Mouse (Mus musculus) midbrain, postnatal 0 days (tissue): ENCODE data around the gene Rbm15. TPM values are rescaled to one million over a fixed set of nuclear protein-coding genes. Genes with fewer than 3 reads are reported as not detected.

Experiments
- ATAC-seq: fragments of 200-750 bp; cut with Nextera tagmentation; 2 replicates; pipeline ENCODE4 v1.8.0; 2017; ENCODE audit warnings: moderate number of reproducible peaks, mild to moderate bottlenecking, moderate TSS enrichment, moderate library complexity; ENCODE audit not compliant: low FRiP score
- DNase-seq: peaks from one replicate; pipeline ENCODE4 v3.0.0-alpha.2; 2015; ENCODE audit warnings: low spot score
- H3K27ac ChIP-seq: fragments of 300-500 bp; sonication (generic); 2 replicates; pipeline ENCODE4 v1.5.1; 2014; ENCODE audit warnings: low read depth, mild to moderate bottlenecking, low read length, mixed read lengths
- H3K27me3 ChIP-seq: fragments of 300-500 bp; sonication (generic); 2 replicates; pipeline ENCODE4 v1.6.1; 2014; ENCODE audit warnings: low read length, control low read depth, mixed read lengths; ENCODE audit not compliant: insufficient read depth
- H3K36me3 ChIP-seq: fragments of 300-500 bp; sonication (generic); 2 replicates; pipeline ENCODE4 v1.6.1; 2014; ENCODE audit warnings: low read length, control low read depth, mixed read lengths; ENCODE audit not compliant: insufficient read depth
- H3K4me1 ChIP-seq: fragments of 300-500 bp; sonication (generic); 2 replicates; pipeline ENCODE4 v1.6.1; 2014; ENCODE audit warnings: mild to moderate bottlenecking, control low read depth, antibody characterized with exemption, low read length, mixed read lengths; ENCODE audit not compliant: insufficient read depth
- H3K4me2 ChIP-seq: fragments of 300-500 bp; sonication (generic); 2 replicates; pipeline ENCODE4 v1.6.1; 2014; ENCODE audit warnings: low read depth, mild to moderate bottlenecking, low read length, mixed read lengths; ENCODE audit not compliant: poor library complexity, severe bottlenecking
- H3K4me3 ChIP-seq: fragments of 300-500 bp; sonication (generic); 2 replicates; pipeline ENCODE4 v1.5.1; 2014; ENCODE audit warnings: low read depth, mild to moderate bottlenecking, low read length, moderate library complexity
- H3K9ac ChIP-seq: fragments of 300-500 bp; sonication (generic); replicated peaks from 2 replicates; pipeline ENCODE4 v1.6.1; 2014; ENCODE audit warnings: mild to moderate bottlenecking, low read length, moderate library complexity, mixed read lengths; ENCODE audit not compliant: poor library complexity, severe bottlenecking
- H3K9me3 ChIP-seq: fragments of 300-500 bp; sonication (generic); 2 replicates; pipeline ENCODE4 v1.6.1; 2016; ENCODE audit warnings: low read length, control low read depth
- CTCF ChIP-seq: IDR thresholded peaks from 2 replicates; pipeline ENCODE4 v1.5.1; 2016; ENCODE audit warnings: antibody characterized with exemption, mild to moderate bottlenecking
- WGBS: fragments of 180-500 bp; shearing (Covaris S2); extraction: QIAGEN DNeasy Blood & Tissue Kit; methylation state at CpG from one replicate; pipeline ENCODE4 v1.1.7; 2014; 5-methylcytosine and 5-hydroxymethylcytosine counted together
- polyA plus RNA-seq: library from polyadenylated mRNA; unstranded; fragments of >200 nt; fragmentation: Nextera tagmentation; extraction: Ambion mirVana; gene quantifications from 2 replicates; pipeline ENCODE4 v1.2.1, GENCODE M21; 2015
- total RNA-seq: library from RNA; depleted of rRNA; stranded (reverse); fragments of >200 nt; gene quantifications from 2 replicates; pipeline ENCODE4 v1.2.3, GENCODE M21; 2014

Gene Rbm15
- total and polyA plus RNA-seq, 2 experiments from 2014 or later, result 5.7 to 17.2 TPM

- peak overlapping the region; percentile 80 for H3K27ac ChIP-seq
- H3K4me1 ChIP-seq, result peaks cover 7% of the 10 kb centered on the region; the same call in 1 of the 2 replicates
- DNase-seq (no peak), ATAC-seq (no peak)
- no peak for TF ChIP-seq CTCF
- H3K36me3 ChIP-seq, result peaks cover 9% of the 10 kb centered on the region
- peak overlapping the region; percentile 64 for H3K4me2 ChIP-seq
- H3K9me3 ChIP-seq, result no peaks in the 10 kb centered on the region
- H3K27me3 ChIP-seq, result no peaks in the 10 kb centered on the region
- H3K9ac ChIP-seq, result peak overlapping the region; percentile 65
- 9% methylated on average over 12 of the region's 12 CpGs for WGBS
- peak overlapping the region; percentile 94 for H3K4me3 ChIP-seq
These were observed 895 bp upstream of the Rbm15 start for GRCm38 (mm10) chr3:107334202-107334934.

- WGBS, result under 1% methylated on average over 37 of the region's 37 CpGs
- no peak for TF ChIP-seq CTCF
- peak overlapping the region; percentile 84 for H3K9ac ChIP-seq
These were observed 503 bp downstream of the Rbm15 start for GRCm38 (mm10) chr3:107332960-107333380.

GRCm38 (mm10) chr3:107332127-107332959 lies 1.1 kb downstream of the Rbm15 start:
- H3K27me3 ChIP-seq, result no peaks in the 10 kb centered on the region
- H3K9ac ChIP-seq, result peak overlapping the region; percentile 84
- peak overlapping the region; percentile 94 for H3K4me3 ChIP-seq
- H3K36me3 ChIP-seq, result peaks cover 9% of the 10 kb centered on the region
- DNase-seq (peak; percentile 19), ATAC-seq (peak; percentile 2; the same call in 1 of the 2 replicates)
- TF ChIP-seq CTCF, result no peak
- H3K4me2 ChIP-seq, result peak overlapping the region; percentile 83
- peaks cover 7% of the 10 kb centered on the region; the same call in 1 of the 2 replicates for H3K4me1 ChIP-seq
- H3K9me3 ChIP-seq, result no peaks in the 10 kb centered on the region
- peak overlapping the region; percentile 91 for H3K27ac ChIP-seq
- under 1% methylated on average over 75 of the region's 75 CpGs for WGBS

More at GRCm38 (mm10) chr3:107332960-107333380, 503 bp downstream of the Rbm15 start:
- ATAC-seq (peak; percentile 98), DNase-seq (peak; percentile 100)
- H3K27ac ChIP-seq, result peak overlapping the region; percentile 91
- peak overlapping the region; percentile 94 for H3K4me3 ChIP-seq
- peaks cover 9% of the 10 kb centered on the region for H3K36me3 ChIP-seq
- H3K27me3 ChIP-seq, result no peaks in the 10 kb centered on the region
- peaks cover 7% of the 10 kb centered on the region; the same call in 1 of the 2 replicates for H3K4me1 ChIP-seq
- H3K9me3 ChIP-seq, result no peaks in the 10 kb centered on the region
- H3K4me2 ChIP-seq, result peak overlapping the region; percentile 83; the same call in 1 of the 2 replicates

DNA sequence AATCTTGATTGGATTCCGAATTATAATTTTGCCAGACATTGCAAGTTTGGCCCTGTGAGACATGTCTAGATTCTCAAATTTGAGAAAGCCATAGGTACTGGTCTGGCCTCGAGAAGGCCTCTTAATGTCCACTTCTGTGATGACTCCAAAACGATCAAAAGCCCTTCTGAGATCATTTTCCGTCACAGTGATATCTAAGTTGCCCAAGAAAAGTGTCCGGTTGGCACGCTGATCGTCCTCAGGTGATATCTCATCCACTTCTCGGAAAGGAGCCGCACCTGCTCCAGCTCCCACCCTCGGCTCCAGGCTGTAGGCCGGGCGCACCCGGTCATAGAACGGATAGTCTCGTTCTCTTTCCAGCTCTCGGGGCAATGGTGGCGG lies 1.7 kb downstream of the Rbm15 start:
- no peak for DNase-seq
- Histone ChIP-seq H3K27ac (no peak overlapping the region; the same call in 1 of the 2 replicates), H3K9me3 (no peaks in the 10 kb centered on the region), H3K4me3 (peak overlapping the region; percentile 94), H3K4me2 (peak overlapping the region; percentile 83), H3K4me1 (peaks cover 7% of the 10 kb centered on the region; the same call in 1 of the 2 replicates), H3K36me3 (peaks cover 9% of the 10 kb centered on the region), H3K9ac (peak overlapping the region; percentile 84), H3K27me3 (no peaks in the 10 kb centered on the region)
- WGBS, result 22% methylated on average over 17 of the region's 17 CpGs
- no peak for ATAC-seq
- TF ChIP-seq CTCF, result no peak

DNA sequence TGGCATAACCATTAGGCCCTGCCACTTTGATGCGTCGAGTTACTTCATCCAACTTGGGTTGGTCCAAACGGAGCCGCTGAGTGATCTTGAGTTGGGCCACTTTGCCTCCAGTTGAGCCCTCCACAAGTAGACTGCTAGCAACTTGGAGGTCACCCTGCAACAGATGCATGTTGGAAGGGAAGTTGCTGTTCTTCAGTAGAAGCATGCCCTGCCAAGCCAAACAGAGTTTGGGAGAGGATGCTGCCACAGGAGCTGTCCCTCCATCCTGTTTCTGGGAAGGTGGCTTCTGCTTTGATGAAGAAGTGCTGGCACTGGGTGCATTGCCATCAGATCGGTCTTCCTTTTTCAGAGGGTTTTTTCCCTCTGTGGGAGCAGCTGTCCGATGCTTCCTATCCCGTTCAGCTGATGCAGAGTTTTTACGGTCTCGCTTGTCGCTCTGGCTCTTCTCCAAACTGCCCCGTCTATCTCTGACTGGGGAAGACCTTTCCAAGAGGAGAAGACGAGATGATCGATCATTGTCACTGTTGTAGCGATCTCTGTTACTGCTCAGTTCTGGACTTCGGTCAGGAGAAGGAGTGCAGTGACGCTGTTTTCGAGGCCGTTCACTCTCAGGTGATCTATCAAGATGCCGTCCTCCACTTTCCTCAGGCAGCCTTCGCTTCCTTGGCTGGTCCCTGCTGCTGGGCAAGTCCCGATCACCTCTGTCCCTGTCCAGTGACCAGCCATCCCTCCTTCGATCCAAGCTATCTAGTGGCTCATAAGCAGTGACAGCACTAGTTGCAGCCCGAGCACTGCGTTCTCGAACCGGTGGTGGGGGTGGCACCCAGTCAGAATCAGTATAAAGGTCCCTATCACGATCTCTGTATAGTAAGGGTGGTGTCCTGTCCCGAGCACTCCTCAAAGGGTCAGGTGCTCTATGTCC lies 2.7 kb downstream of the Rbm15 start:
- TF ChIP-seq CTCF, result no peak
- Histone ChIP-seq H3K9ac (no peak overlapping the region), H3K27ac (no peak overlapping the region), H3K9me3 (no peaks in the 10 kb centered on the region), H3K36me3 (peaks cover 9% of the 10 kb centered on the region), H3K27me3 (no peaks in the 10 kb centered on the region), H3K4me1 (peaks cover 7% of the 10 kb centered on the region; the same call in 1 of the 2 replicates), H3K4me3 (no peak overlapping the region), H3K4me2 (peak overlapping the region; percentile 83)
- no peak for DNase-seq
- ATAC-seq, result no peak
- WGBS, result 75% methylated on average over 28 of the region's 28 CpGs
